In the genomic region with DNA sequence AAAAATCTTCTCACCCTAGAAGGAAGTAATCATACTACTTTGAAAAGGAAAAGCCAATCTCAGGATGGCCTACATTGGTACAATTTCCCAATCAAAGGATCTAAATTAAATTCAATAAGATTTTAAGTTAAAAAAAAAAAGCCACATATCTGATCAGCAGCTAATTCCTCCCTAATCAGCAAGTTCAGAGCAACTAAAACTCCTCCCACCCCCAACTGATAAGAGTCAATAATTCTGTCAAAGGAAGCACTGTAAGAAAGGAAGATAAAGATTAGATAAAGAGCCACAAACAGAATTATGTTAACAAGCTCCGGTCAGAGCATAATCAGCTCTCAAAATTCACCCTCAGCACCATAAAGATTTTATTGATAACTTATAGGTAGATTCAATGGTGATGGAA, we compare ENCODE assay signal across 31 mouse cellular contexts.
"Had no signal": no experiment of that assay in that cellular context is flagged by ENCODE, and none has a peak within 500 bp of the region (broad histone marks: within the 10 kb centered on the region; RNA-seq: fewer than 3 reads in every experiment).

No protein-coding gene starts in this region.

- H3K4me2 ChIP-seq: limb, embryonic 12.5 days; limb, embryonic 13.5 days; limb, embryonic 15.5 days; liver, embryonic 11.5 days; liver, embryonic 12.5 days; liver, embryonic 13.5 days; liver, embryonic 15.5 days; lung, embryonic 14.5 days; lung, embryonic 15.5 days; midbrain, embryonic 11.5 days; midbrain, embryonic 12.5 days; midbrain, embryonic 13.5 days; midbrain, embryonic 15.5 days had no signal

- H3K4me1 ChIP-seq: limb, embryonic 10.5 days; limb, embryonic 12.5 days; limb, embryonic 13.5 days; limb, embryonic 15.5 days; liver, embryonic 12.5 days; lung, embryonic 15.5 days; megakaryocyte, embryonic 14.5 days; midbrain, embryonic 10.5 days; midbrain, embryonic 12.5 days; midbrain, embryonic 13.5 days; midbrain, embryonic 15.5 days had no signal

- H3K27me3 ChIP-seq: limb, embryonic 12.5 days; limb, embryonic 13.5 days; limb, embryonic 15.5 days; liver, embryonic 12.5 days; liver, embryonic 13.5 days; liver, embryonic 15.5 days; lung, embryonic 15.5 days; megakaryocyte, embryonic 14.5 days; midbrain, embryonic 12.5 days; midbrain, embryonic 13.5 days; midbrain, embryonic 15.5 days had no signal

- H3K27ac ChIP-seq: limb, embryonic 10.5 days; limb, embryonic 12.5 days; limb, embryonic 13.5 days; limb, embryonic 15.5 days; liver, embryonic 12.5 days; liver, embryonic 13.5 days; liver, embryonic 14.5 days; liver, embryonic 15.5 days; lung, embryonic 15.5 days; macrophage; midbrain, embryonic 10.5 days; midbrain, embryonic 12.5 days; midbrain, embryonic 13.5 days; midbrain, embryonic 15.5 days had no signal

- ATAC-seq: liver, embryonic 12.5 days; liver, postnatal 0 days; lung, postnatal 0 days; midbrain, embryonic 13.5 days; midbrain, embryonic 15.5 days; midbrain, embryonic 16.5 days had no signal

- H3K4me3 ChIP-seq: limb, embryonic 10.5 days; limb, embryonic 12.5 days; limb, embryonic 13.5 days; limb, embryonic 15.5 days; liver, embryonic 12.5 days; liver, embryonic 13.5 days; liver, embryonic 15.5 days; lung, embryonic 15.5 days; megakaryocyte, embryonic 14.5 days; midbrain, embryonic 10.5 days; midbrain, embryonic 12.5 days; midbrain, embryonic 13.5 days; midbrain, embryonic 15.5 days; myocyte had no signal

- H3K9ac ChIP-seq: limb, embryonic 12.5 days; limb, embryonic 13.5 days; limb, embryonic 15.5 days; liver, embryonic 12.5 days; liver, embryonic 13.5 days; liver, embryonic 14.5 days; liver, embryonic 15.5 days; liver, postnatal 0 days; lung, embryonic 14.5 days; lung, embryonic 15.5 days; midbrain, embryonic 12.5 days; midbrain, embryonic 13.5 days; midbrain, embryonic 15.5 days had no signal

- H3K36me3 ChIP-seq: midbrain, embryonic 15.5 days had no signal

- DNase-seq: left cerebral cortex, postnatal 4 days; liver; liver, embryonic 13.5 days; liver, postnatal 0 days; lung, adult 18-20 months; lung, adult 2 months; lung, embryonic 14.5 days; lung, postnatal 10 days; lung, postnatal 14 days; lung, postnatal 36 days; lung, postnatal 4 days; midbrain, embryonic 14.5 days had no signal

- H3K9me3 ChIP-seq: limb, embryonic 10.5 days; limb, embryonic 12.5 days; limb, embryonic 13.5 days; limb, embryonic 15.5 days; liver, embryonic 12.5 days; liver, embryonic 13.5 days; liver, embryonic 15.5 days; lung, embryonic 15.5 days; megakaryocyte, embryonic 14.5 days; midbrain, embryonic 10.5 days; midbrain, embryonic 12.5 days; midbrain, embryonic 13.5 days; midbrain, embryonic 15.5 days had no signal
